Mouse (Mus musculus) testis, postnatal 14 days (tissue): Measurements from ENCODE around the gene Ppp1r12a.

Experiments
- DNase-seq: peaks from one replicate; pipeline ENCODE4 v3.0.0; 2021; ENCODE audit warnings: low spot score

Gene Ppp1r12a

GRCm38 (mm10) chr10:108333642-108334041, 171.6 kb downstream of the Ppp1r12a start:
- no peak for DNase-seq
